Mouse (Mus musculus) ES-E14 (cell line): ENCODE measurements around the gene Dap.

Experiments used
- HCFC1 ChIP-seq: IDR thresholded peaks from 2 replicates; pipeline ENCODE4 v1.6.1; 2012; ENCODE audit warnings: low read length, inconsistent platforms, borderline replicate concordance; ENCODE audit not compliant: insufficient read depth
- MAFK ChIP-seq: IDR thresholded peaks from 2 replicates; pipeline ENCODE4 v1.6.1; 2014; ENCODE audit warnings: mild to moderate bottlenecking, low read depth, low read length, inconsistent platforms; ENCODE audit not compliant: insufficient read depth
- ZC3H11A ChIP-seq: IDR thresholded peaks from 2 replicates; pipeline ENCODE4 v1.6.1; 2012; ENCODE audit warnings: low read depth, mild to moderate bottlenecking, inconsistent platforms, low read length, borderline replicate concordance
- ZNF384 ChIP-seq: IDR thresholded peaks from 2 replicates; pipeline ENCODE4 v1.6.1; 2012; ENCODE audit warnings: low read depth, low read length, inconsistent platforms

GRCm38 (mm10) chr15:31235794-31236548 is 11.9 kb downstream of the Dap start:
- TF ChIP-seq MAFK (no peak), ZC3H11A (no peak), ZNF384 (no peak), HCFC1 (no peak)
